In genomic region chr3:101372345-101372980, GRCm38 (mm10) we compare ENCODE assay signal across 7 mouse cellular contexts. TPM values are rescaled to one million over a fixed set of nuclear protein-coding genes. Genes with fewer than 3 reads are reported as not detected.
A peak's percentile ranks its signal among the peaks of the same experiment; 100 is the strongest.
DNase-seq lines count a peak whose midpoint lies in the region.

No protein-coding gene starts in this region.

- DNase-seq in A20 (ENCODE audit: low read depth, low spot score) = peak; percentile 92
- DNase-seq in CD4-positive, CD25-positive, alpha-beta regulatory T cell, adult 2 months (ENCODE audit: low read depth, low spot score) = peak; percentile 86
- DNase-seq in c-Kit-positive CD71-negative TER-119-negative erythroid progenitor cells, embryonic 14.5 days (ENCODE audit: low read depth) = peak; percentile 55
- peak; percentile 57 to 75 for DNase-seq in frontal cortex, postnatal 25 days (ENCODE audit: low spot score in 2 of 2)
- DNase-seq in layer of hippocampus, postnatal 36 days = peak; percentile 60 to 69
- DNase-seq in lung, postnatal 36 days = peak; percentile 78
- DNase-seq in telencephalon, adult 2 months (ENCODE audit: low read depth, low spot score) = peak; percentile 94

RNA-seq across cellular contexts. Expression of gene Igsf3, which starts 4.4 kb away (rescaled TPM):
- total RNA-seq in layer of hippocampus, postnatal 36 days (2021) = 10 to 100 TPM; 17.0 to 20.6 TPM

Comparison
In these comparisons a context has a peak if more than half of its experiments do, and no peak if none do; other contexts are left out.
1. Peak in every context shown above with its lines: DNase-seq.